Mouse (Mus musculus): ENCODE measurements around the gene Spdef. TPM values are rescaled to one million over a fixed set of nuclear protein-coding genes. Genes with fewer than 3 reads are reported as not detected.

The Spdef gene
- polyA plus RNA-seq, 1 experiment from 2014 or later, result 1.1 TPM

- H3K4me2 ChIP-seq, result no peak overlapping the region
- H3K27ac ChIP-seq (replicated peaks), result no peak overlapping the region
- H3K9me3 ChIP-seq, result no peaks in the 10 kb centered on the region
- no peak overlapping the region for H3K9ac ChIP-seq
- H3K4me3 ChIP-seq, result no peak overlapping the region
- H3K4me1 ChIP-seq (replicated peaks), result peaks cover 17% of the 10 kb centered on the region
- H3K27me3 ChIP-seq, result peaks cover 3% of the 10 kb centered on the region; the same call in 1 of the 2 replicates
- whole genome bisulfite sequencing, result 69% methylated on average over 2 of the region's 2 CpGs
- no peak for ATAC-seq (ENCODE audit: low FRiP score, low read depth)
- H3K36me3 ChIP-seq, result no peaks in the 10 kb centered on the region
Observed at GRCm38 (mm10) chr17:27700812-27701211, 27.9 kb downstream of the Spdef start.

GRCm38 (mm10) chr17:27699641-27700244, 29.0 kb downstream of the Spdef start:
- peaks cover 2% of the 10 kb centered on the region; the same call in 1 of the 2 replicates for H3K27me3 ChIP-seq
- no peak overlapping the region for H3K9ac ChIP-seq
- ATAC-seq (ENCODE audit: low FRiP score, low read depth), result no peak
- H3K4me1 ChIP-seq (replicated peaks), result peaks cover 17% of the 10 kb centered on the region
- no peak overlapping the region for H3K27ac ChIP-seq (replicated peaks)
- no peaks in the 10 kb centered on the region for H3K36me3 ChIP-seq
- no peak overlapping the region for H3K4me3 ChIP-seq
- no peaks in the 10 kb centered on the region for H3K9me3 ChIP-seq
- H3K4me2 ChIP-seq, result no peak overlapping the region
- 89% methylated on average over 17 of the region's 17 CpGs for WGBS

- Histone ChIP-seq H3K9me3 (no peaks in the 10 kb centered on the region), H3K9ac (no peak overlapping the region), H3K4me1 (replicated peaks) (peaks cover 13% of the 10 kb centered on the region), H3K4me2 (no peak overlapping the region), H3K36me3 (no peaks in the 10 kb centered on the region), H3K4me3 (no peak overlapping the region), H3K27me3 (no peaks in the 10 kb centered on the region), H3K27ac (replicated peaks) (no peak overlapping the region)
- 61% methylated on average over 13 of the region's 14 CpGs for WGBS
- ATAC-seq (ENCODE audit: low FRiP score, low read depth), result no peak
Observed at GRCm38 (mm10) chr17:27690993-27691693, 37.6 kb downstream of the Spdef start.

- Histone ChIP-seq H3K36me3 (no peaks in the 10 kb centered on the region), H3K9ac (peak overlapping the region; percentile 84; the same call in 1 of the 2 replicates), H3K27me3 (no peaks in the 10 kb centered on the region), H3K4me3 (peak overlapping the region; percentile 76), H3K9me3 (no peaks in the 10 kb centered on the region), H3K4me2 (peak overlapping the region; percentile 99), H3K27ac (replicated peaks) (no peak overlapping the region), H3K4me1 (replicated peaks) (peaks cover 28% of the 10 kb centered on the region)
- WGBS, result 32% methylated on average over 5 of the region's 5 CpGs
- ATAC-seq (ENCODE audit: low FRiP score, low read depth), result no peak
Observed at GRCm38 (mm10) chr17:27686395-27686794, 42.4 kb downstream of the Spdef start.

GRCm38 (mm10) chr17:27685550-27685913, 43.2 kb downstream of the Spdef start:
- ATAC-seq (ENCODE audit: low FRiP score, low read depth), result peak; percentile 57
- no peaks in the 10 kb centered on the region for H3K36me3 ChIP-seq
- peak overlapping the region; percentile 76 for H3K4me3 ChIP-seq
- peak overlapping the region; percentile 84 for H3K9ac ChIP-seq
- no peaks in the 10 kb centered on the region for H3K9me3 ChIP-seq
- H3K27me3 ChIP-seq, result no peaks in the 10 kb centered on the region
- WGBS, result 2% methylated on average over 11 of the region's 11 CpGs
- peaks cover 28% of the 10 kb centered on the region for H3K4me1 ChIP-seq (replicated peaks)
- peak overlapping the region; percentile 59 for H3K27ac ChIP-seq (replicated peaks)
- H3K4me2 ChIP-seq, result peak overlapping the region; percentile 99

- Histone ChIP-seq H3K4me3 (peak overlapping the region; percentile 76), H3K4me1 (replicated peaks) (peaks cover 28% of the 10 kb centered on the region), H3K36me3 (no peaks in the 10 kb centered on the region), H3K9ac (peak overlapping the region; percentile 84), H3K4me2 (peak overlapping the region; percentile 99), H3K27ac (replicated peaks) (peak overlapping the region; percentile 59), H3K27me3 (no peaks in the 10 kb centered on the region), H3K9me3 (no peaks in the 10 kb centered on the region)
- under 1% methylated on average over 49 of the region's 53 CpGs for WGBS
- peak; percentile 64 for ATAC-seq (ENCODE audit: low FRiP score, low read depth)
Observed at GRCm38 (mm10) chr17:27684886-27685549, 43.7 kb downstream of the Spdef start.

GRCm38 (mm10) chr17:27678924-27679813, 49.6 kb downstream of the Spdef start:
- peak; percentile 62 for ATAC-seq (ENCODE audit: low FRiP score, low read depth)
- Histone ChIP-seq H3K27me3 (no peaks in the 10 kb centered on the region), H3K4me3 (no peak overlapping the region), H3K27ac (replicated peaks) (peak overlapping the region; percentile 71), H3K9me3 (no peaks in the 10 kb centered on the region), H3K4me2 (no peak overlapping the region), H3K36me3 (no peaks in the 10 kb centered on the region), H3K9ac (no peak overlapping the region), H3K4me1 (replicated peaks) (peaks cover 25% of the 10 kb centered on the region)
- 20% methylated on average over 11 of the region's 11 CpGs for WGBS

- ATAC-seq (ENCODE audit: low FRiP score, low read depth), result no peak
- Histone ChIP-seq H3K36me3 (no peaks in the 10 kb centered on the region), H3K9me3 (no peaks in the 10 kb centered on the region), H3K9ac (no peak overlapping the region), H3K27me3 (no peaks in the 10 kb centered on the region), H3K27ac (replicated peaks) (no peak overlapping the region), H3K4me3 (no peak overlapping the region), H3K4me1 (replicated peaks) (peaks cover 25% of the 10 kb centered on the region), H3K4me2 (no peak overlapping the region)
- 84% methylated on average over 5 of the region's 5 CpGs for whole genome bisulfite sequencing
Observed at GRCm38 (mm10) chr17:27677756-27678155, 51.0 kb downstream of the Spdef start.

- Histone ChIP-seq H3K27ac (replicated peaks) (no peak overlapping the region), H3K9me3 (no peaks in the 10 kb centered on the region), H3K36me3 (no peaks in the 10 kb centered on the region), H3K4me1 (replicated peaks) (peaks cover 25% of the 10 kb centered on the region), H3K4me3 (no peak overlapping the region), H3K27me3 (no peaks in the 10 kb centered on the region), H3K9ac (no peak overlapping the region), H3K4me2 (no peak overlapping the region)
- no peak for ATAC-seq (ENCODE audit: low FRiP score, low read depth)
- WGBS, result 70% methylated on average over 7 of the region's 7 CpGs
Observed at GRCm38 (mm10) chr17:27676270-27676669, 52.5 kb downstream of the Spdef start.

- no peak for ATAC-seq (ENCODE audit: low FRiP score, low read depth)
- 61% methylated on average over 9 of the region's 9 CpGs for WGBS
- Histone ChIP-seq H3K36me3 (no peaks in the 10 kb centered on the region), H3K4me1 (replicated peaks) (peaks cover 25% of the 10 kb centered on the region), H3K27me3 (no peaks in the 10 kb centered on the region), H3K4me3 (no peak overlapping the region), H3K27ac (replicated peaks) (no peak overlapping the region), H3K9me3 (no peaks in the 10 kb centered on the region), H3K9ac (no peak overlapping the region), H3K4me2 (no peak overlapping the region)
Observed at GRCm38 (mm10) chr17:27675453-27675852, 53.3 kb downstream of the Spdef start.

- H3K36me3 ChIP-seq, result no peaks in the 10 kb centered on the region
- WGBS, result 37% methylated on average over 7 of the region's 7 CpGs
- no peak for ATAC-seq (ENCODE audit: low FRiP score, low read depth)
- H3K9me3 ChIP-seq, result no peaks in the 10 kb centered on the region
- H3K27ac ChIP-seq (replicated peaks), result no peak overlapping the region
- no peaks in the 10 kb centered on the region for H3K27me3 ChIP-seq
- peaks cover 14% of the 10 kb centered on the region for H3K4me1 ChIP-seq (replicated peaks)
- H3K4me3 ChIP-seq, result no peak overlapping the region
- H3K4me2 ChIP-seq, result no peak overlapping the region
- H3K9ac ChIP-seq, result no peak overlapping the region
Observed at GRCm38 (mm10) chr17:27673945-27674344, 54.8 kb downstream of the Spdef start.
